Mouse (Mus musculus) frontal cortex, postnatal 25 days (tissue): ENCODE measurements at regions not wholly inside any gene's neighbourhood (a gene's known extent, or its start where the extent isn't known, plus 50 kb on each side); places are given as distances from the start of the nearest gene placed in this dataset.
"Not testable (repeated sequence)": the region's sequence is repeated elsewhere in the genome, so short reads cannot be mapped to it uniquely, and the experiment has no call there.

ENCODE experiments used
- DNase-seq, 2 experiments: peaks; one replicate each; pipeline ENCODE4 v3.0.0; 2022; ENCODE audit warnings: low spot score in 2 of 2

- DNase-seq, result no peak
Measured at GRCm38 (mm10) chr16:55168433-55168832, 129.4 kb downstream of the Zpld1 start.

- DNase-seq, result no peak
Measured at GRCm38 (mm10) chr16:55166181-55166848, 131.5 kb downstream of the Zpld1 start.

- DNase-seq, result no peak
Measured at GRCm38 (mm10) chr16:55162926-55163325, 134.9 kb downstream of the Zpld1 start.

GRCm38 (mm10) chr16:55151726-55152125, 146.1 kb downstream of the Zpld1 start:
- peak; percentile 5 to 7 for DNase-seq

- no peak for DNase-seq
Measured at GRCm38 (mm10) chr16:55142431-55143173, 155.2 kb downstream of the Zpld1 start.

- no peak for DNase-seq
Measured at GRCm38 (mm10) chr16:55134961-55135360, 162.8 kb downstream of the Zpld1 start.

- no peak for DNase-seq
Measured at GRCm38 (mm10) chr16:55097651-55098050, 200.1 kb downstream of the Zpld1 start.

- DNase-seq, result no peak
Measured at GRCm38 (mm10) chr16:55087461-55087860, 210.3 kb downstream of the Zpld1 start.

- DNase-seq, result no peak
Measured at GRCm38 (mm10) chr16:55076172-55076571, 221.6 kb downstream of the Zpld1 start.

GRCm38 (mm10) chr16:55039777-55040176, 258.0 kb downstream of the Zpld1 start:
- DNase-seq, result peak in 1 of 2 experiments; percentile 6

- no peak for DNase-seq
Measured at GRCm38 (mm10) chr16:55001661-55002289, 296.0 kb downstream of the Zpld1 start.

GRCm38 (mm10) chr16:54991595-54992240, 306.1 kb downstream of the Zpld1 start:
- no peak for DNase-seq

- DNase-seq, result peak; percentile 37 to 44
Measured at GRCm38 (mm10) chr16:54983759-54984218, 314.0 kb downstream of the Zpld1 start.

GRCm38 (mm10) chr16:54970356-54970755, 327.4 kb downstream of the Zpld1 start:
- peak in 1 of 2 experiments; percentile 7 for DNase-seq

- no peak for DNase-seq
Measured at GRCm38 (mm10) chr16:54943808-54944315, 353.9 kb downstream of the Zpld1 start.

GRCm38 (mm10) chr16:54928259-54928658, 369.5 kb downstream of the Zpld1 start:
- DNase-seq, result no peak

- no peak for DNase-seq
Measured at GRCm38 (mm10) chr16:54902911-54903310, 394.9 kb downstream of the Zpld1 start.

- DNase-seq, result no peak
Measured at GRCm38 (mm10) chr16:54901461-54901860, 396.3 kb downstream of the Zpld1 start.

- no peak for DNase-seq
Measured at GRCm38 (mm10) chr16:54894661-54895060, 403.1 kb downstream of the Zpld1 start.

GRCm38 (mm10) chr16:54857369-54857768, 440.4 kb downstream of the Zpld1 start:
- DNase-seq, result no peak

- not testable (repeated sequence) for DNase-seq
Measured at GRCm38 (mm10) chr16:54842996-54843395, 454.8 kb downstream of the Zpld1 start.
